Mouse (Mus musculus): Measurements from ENCODE around the gene Samt3.

Samt3 gene

GRCm38 (mm10) chrX:86043899-86044298 lies at the start of gene Samt3:
Samt3 (plus strand) TSS chrX:86044199.
- no peak for DNase-seq (ENCODE audit: low spot score)

DNA sequence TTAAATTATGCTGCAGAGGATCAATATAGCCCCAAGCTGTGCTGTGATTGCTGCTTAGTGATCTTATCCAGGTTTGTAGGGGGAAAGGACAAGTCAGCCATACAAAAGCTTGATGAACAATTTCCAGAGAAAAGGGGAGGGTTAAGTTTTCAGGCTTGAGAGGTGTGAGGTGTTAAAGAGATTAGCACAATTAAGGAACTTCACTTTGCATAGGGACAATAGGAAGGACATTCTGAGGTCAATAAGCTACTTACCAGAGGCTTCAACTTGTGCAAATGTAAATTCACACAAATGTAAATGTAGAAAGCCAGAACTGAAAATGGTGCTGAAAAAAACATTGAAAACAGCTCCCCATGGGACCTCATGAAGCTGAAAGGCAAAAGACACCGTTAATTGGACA lies 27.4 kb upstream of the Samt3 start:
- DNase-seq (ENCODE audit: low spot score), result no peak

DNA sequence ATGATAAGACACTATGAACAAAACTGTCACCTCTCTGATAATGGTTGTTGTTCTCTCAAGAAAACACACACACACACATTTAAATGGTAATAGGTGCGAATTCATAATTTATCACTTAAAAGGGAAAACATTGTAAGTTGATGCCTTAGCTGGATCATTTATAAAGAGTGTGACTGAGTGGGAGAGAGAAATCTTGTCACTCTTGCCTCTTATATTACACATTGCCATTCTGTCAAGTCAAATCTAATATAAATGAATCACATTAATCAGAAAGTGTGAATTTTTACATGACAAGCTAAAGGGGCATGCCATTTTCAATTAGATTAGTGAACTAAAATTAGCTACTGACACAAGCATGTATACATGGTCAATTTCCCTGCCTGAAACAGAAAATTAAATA lies 44.7 kb downstream of the Samt3 start:
- DNase-seq (ENCODE audit: low spot score), result no peak
